Mouse (Mus musculus) MEL (cell line): ENCODE data around the gene Hist1h2ad.
"Not testable (repeated sequence)": the region's sequence is repeated elsewhere in the genome, so short reads cannot be mapped to it uniquely, and the experiment has no call there.

Experiments used
- BHLHE40 ChIP-seq: IDR thresholded peaks from 2 replicates; pipeline ENCODE4 v1.6.1; 2012; ENCODE audit warnings: low read depth, mild to moderate bottlenecking, inconsistent platforms, low read length, improper control_type of control experiment, borderline replicate concordance
- CTCF ChIP-seq, 3 experiments: IDR thresholded peaks in 2 of 3; conservative IDR thresholded peaks in 1 of 3; 2 replicates each; pipeline ENCODE4 v1.5.1; 2011 to 2012; ENCODE audit warnings: low read length in 3 of 3, low read depth in 2 of 3, mild to moderate bottlenecking in 2 of 3, improper control_type of control experiment in 1 of 3, inconsistent platforms in 1 of 3, mixed read lengths in 1 of 3, moderate library complexity in 1 of 3; ENCODE audit not compliant: control insufficient read depth in 1 of 3, insufficient read depth in 1 of 3, poor library complexity in 1 of 3, severe bottlenecking in 1 of 3
- POLR2A ChIP-seq, 2 experiments: IDR thresholded peaks; 2 replicates each; pipeline ENCODE4 v1.6.1; 2011 to 2012; ENCODE audit warnings: low read length in 2 of 2, mild to moderate bottlenecking in 2 of 2, control low read depth in 1 of 2, improper control_type of control experiment in 1 of 2, low read depth in 1 of 2, moderate library complexity in 1 of 2; ENCODE audit not compliant: control insufficient read depth in 1 of 2, insufficient read depth in 1 of 2, poor library complexity in 1 of 2

DNA sequence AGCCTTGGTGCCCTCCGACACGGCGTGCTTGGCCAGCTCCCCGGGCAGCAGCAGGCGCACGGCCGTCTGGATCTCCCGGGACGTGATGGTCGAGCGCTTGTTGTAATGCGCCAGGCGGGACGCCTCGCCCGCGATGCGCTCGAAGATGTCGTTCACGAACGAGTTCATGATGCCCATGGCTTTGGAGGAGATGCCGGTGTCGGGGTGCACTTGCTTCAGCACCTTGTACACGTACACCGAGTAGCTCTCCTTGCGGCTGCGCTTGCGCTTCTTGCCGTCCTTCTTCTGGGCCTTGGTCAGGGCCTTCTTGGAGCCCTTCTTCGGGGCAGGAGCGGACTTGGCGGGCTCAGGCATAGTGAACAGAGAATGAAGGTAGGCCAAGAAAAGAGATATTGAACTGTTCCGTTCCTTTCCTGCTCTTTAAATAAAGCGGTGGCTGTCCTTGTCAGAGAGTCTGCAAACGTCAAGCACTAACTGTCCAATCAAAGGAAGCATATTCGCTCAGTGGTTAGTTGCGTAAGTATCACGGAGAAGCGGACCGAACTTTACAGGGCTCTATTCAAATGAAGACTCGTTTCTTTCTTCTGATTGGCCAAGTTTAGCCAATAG is 31.1 kb upstream of the Hist1h2ad start, which contains the start of gene Hist1h2bh:
- TF ChIP-seq POLR2A (IDR thresholded peaks at IDR 0.05; ENCODE audit: control insufficient read depth in 1 of 2, insufficient read depth in 1 of 2, low read depth in 1 of 2, low read length in 2 of 2, poor library complexity in 1 of 2) = peak; percentile 97 to 99
- TF ChIP-seq CTCF (IDR thresholded peaks at IDR 0.05 in 2 of 3, conservative IDR thresholded peaks at IDR 0.05 in 1 of 3; ENCODE audit: control insufficient read depth in 1 of 3, insufficient read depth in 1 of 3, low read depth in 2 of 3, low read length in 3 of 3, poor library complexity in 1 of 3, severe bottlenecking in 1 of 3); BHLHE40: not testable (repeated sequence)
